Mouse (Mus musculus): Measurements from ENCODE around the gene Mfng.

DNA sequence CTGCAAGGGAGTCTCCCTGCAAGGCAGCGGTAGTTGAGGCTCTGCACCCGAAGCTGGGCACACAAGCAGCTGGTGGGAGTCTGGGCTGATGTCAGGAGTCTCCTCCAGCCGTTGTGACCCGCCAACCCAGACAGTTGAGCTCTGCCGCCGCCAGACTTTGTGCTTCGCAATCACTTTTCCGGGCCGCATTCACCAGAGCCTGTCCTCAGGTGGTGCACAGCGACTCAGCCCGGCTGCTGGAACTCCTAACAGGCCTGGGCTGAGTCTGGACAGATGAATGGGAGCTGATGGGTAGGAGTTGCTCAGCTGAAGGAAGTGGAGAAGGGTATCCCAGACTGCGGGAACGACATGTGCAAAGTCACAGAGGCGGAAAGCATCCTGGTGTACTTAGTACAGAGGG, 53.9 kb downstream of the Mfng start:
- no peak for TF ChIP-seq GATA1 (IDR thresholded peaks at IDR 0.05; ENCODE audit: borderline replicate concordance, low read length)
- no peak for TF ChIP-seq FLI1 (IDR thresholded peaks at IDR 0.05; ENCODE audit: low read length)

Measured in megakaryocyte, embryonic 14.5 days (primary cell).